Mouse (Mus musculus): ENCODE measurements around the gene Ubp1.
A peak's percentile ranks its signal among the peaks of the same experiment; 100 is the strongest.

Ubp1 gene

GRCm38 (mm10) chr9:114019012-114019762 lies 88.5 kb downstream of the Ubp1 start:
- DNase-seq = no peak

GRCm38 (mm10) chr9:114022141-114022540 lies 91.4 kb downstream of the Ubp1 start:
- no peak for DNase-seq

DNA sequence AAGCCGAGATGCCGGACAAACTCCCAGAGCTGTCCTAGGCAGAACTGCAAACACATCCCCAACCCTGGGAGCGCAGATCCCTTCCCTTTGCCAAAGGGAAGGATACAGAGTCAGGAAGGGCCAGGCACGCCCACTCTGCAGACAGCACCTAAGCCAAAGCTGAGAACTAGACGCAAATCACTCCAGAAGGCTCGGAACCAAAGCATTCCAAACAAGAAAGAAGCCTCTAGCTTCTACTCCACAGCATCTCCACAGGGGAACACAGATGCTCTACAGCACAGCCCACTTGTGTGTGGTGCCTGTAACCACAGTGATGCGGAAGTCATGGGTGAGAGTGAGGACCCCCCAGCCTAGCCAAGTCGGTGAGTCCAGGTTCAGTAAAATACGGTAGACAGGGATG lies 94.4 kb downstream of the Ubp1 start:
- no peak for DNase-seq

- no peak for DNase-seq
Measured at GRCm38 (mm10) chr9:114025846-114026245, 95.1 kb downstream of the Ubp1 start.

GRCm38 (mm10) chr9:114026261-114026934 lies 95.7 kb downstream of the Ubp1 start:
- DNase-seq = peak; percentile 91
